Mouse (Mus musculus) heart, adult 8-10 months (tissue): Measurements from ENCODE around the gene Sort1. TPM values are rescaled to one million over a fixed set of nuclear protein-coding genes. Genes with fewer than 3 reads are reported as not detected.

Experiments used
- DNase-seq: peaks from one replicate; pipeline ENCODE4 v3.0.0; 2022; ENCODE audit warnings: low spot score
- total RNA-seq, 4 experiments: library from RNA; stranded (reverse); gene quantifications; 2 replicates each; pipeline ENCODE4 v1.2.4; 2022

Gene Sort1
- total RNA-seq, 4 experiments from 2014 or later = 17.5 to 20.2 (median 19.0) TPM

DNA sequence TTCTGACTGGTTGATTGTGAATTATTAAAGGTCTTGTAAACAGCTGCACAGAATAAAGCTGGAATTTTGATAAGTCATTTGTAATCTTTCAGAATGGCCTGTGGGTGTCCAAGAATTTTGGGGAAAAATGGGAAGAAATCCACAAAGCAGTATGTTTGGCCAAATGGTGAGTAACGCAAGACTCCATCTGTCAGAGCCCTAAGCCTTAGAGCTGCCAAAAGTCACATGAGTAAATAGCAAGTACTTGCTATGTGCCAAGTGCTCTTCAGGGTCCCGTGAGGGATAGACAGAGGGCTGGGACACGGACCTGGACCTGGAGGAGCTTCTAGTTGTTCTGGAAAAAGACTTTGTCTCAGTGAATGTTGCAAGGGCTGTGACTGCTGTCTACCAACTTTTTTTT, 44.0 kb downstream of the Sort1 start:
- peak; percentile 50 for DNase-seq

DNA sequence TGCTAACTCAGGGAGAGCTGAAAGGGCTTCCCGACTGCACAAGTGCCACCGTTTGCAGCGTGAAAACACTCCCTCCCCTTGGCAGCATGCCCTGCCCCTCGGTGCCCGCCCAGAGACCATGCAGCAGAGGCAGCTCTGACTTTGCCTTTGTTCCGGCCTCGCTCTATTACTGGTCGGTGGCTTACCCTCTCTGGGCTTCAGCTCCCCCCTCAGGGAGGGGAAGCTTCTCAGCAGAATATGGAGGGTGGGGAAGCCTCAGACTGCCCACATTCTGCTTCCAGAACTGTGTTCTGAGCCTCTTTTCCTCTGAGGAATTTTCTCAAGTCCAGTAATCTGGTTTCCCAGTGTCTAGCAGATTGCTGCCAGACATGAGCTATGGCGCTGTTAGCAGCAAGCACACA, 44.6 kb downstream of the Sort1 start:
- DNase-seq = peak; percentile 39

DNA sequence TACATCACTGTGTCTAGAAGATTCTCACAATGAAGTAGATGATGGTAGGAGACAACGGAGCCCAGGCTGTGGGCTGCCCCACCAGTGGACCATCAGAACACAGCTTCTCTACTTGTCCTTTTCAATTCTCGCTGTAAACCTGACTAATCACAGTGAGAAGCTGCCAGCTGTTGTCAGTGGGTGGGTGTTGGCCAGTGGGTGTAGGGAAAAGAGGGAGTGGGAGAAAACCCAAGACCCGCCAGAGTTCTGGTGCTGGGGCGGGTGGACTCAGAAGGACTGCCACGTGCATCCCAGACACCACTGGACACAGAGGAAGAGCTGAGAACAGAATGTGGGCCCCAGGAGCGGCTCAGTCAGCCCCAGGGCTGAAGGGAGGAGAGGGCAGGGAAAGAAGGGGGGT, 46.9 kb downstream of the Sort1 start:
- no peak for DNase-seq

DNA sequence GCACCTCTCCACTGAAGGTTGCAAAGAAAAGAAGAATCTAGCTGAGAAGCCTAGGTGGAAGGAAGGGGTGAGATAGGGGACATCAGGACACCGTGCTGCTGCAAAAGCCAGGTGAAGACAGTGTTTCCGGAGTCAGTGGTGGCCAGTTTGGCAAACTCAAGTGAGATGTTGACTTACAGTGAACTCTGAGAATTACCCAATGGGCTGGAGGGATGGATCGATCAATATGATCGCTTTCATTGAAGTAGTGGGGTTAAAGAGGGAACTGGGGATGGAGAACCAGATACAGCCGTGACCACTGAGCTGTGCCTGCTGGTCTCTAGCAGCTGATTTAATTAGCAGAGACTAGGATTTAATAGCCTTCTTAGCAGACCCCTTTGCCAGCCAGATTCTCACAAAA, 53.0 kb downstream of the Sort1 start:
- DNase-seq = no peak

DNA sequence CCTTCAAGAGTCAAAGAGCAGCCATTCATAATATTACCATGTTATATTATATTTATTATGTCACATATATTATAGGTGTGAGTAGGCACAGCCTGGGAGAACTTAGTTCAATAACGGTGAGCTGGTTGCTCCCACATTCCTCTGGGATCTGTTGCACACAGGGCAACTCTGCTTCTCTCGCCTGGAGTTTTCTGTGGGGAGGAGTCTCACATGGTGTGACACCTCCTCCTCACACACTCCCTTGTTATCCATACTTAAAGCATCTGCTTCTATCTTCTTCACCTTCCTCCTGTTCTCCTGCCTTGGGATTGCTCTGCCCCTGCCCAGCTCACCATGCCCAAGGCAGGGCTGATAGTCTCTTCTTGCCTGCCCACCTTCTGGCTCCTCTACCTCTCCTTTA, 57.2 kb downstream of the Sort1 start:
- no peak for DNase-seq

DNA sequence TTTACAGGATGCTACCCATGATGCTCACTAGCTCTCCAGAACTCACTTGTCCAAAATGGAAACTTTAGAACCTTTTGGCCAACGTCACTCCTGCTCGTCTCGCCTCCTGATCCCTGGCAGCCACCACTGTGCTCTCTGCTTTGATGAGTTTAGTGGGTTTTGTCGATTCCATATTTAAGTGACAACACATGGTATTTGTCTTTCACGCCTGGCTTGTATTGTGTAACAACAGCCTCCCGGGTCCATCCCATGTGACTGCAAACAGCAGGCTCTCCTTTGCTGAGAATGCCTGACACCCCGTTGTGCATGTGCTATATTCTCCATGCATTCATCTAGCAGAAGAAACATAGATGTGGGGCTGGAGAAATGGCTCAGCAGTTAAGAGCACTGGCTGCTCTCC, 58.3 kb downstream of the Sort1 start:
- no peak for DNase-seq

DNA sequence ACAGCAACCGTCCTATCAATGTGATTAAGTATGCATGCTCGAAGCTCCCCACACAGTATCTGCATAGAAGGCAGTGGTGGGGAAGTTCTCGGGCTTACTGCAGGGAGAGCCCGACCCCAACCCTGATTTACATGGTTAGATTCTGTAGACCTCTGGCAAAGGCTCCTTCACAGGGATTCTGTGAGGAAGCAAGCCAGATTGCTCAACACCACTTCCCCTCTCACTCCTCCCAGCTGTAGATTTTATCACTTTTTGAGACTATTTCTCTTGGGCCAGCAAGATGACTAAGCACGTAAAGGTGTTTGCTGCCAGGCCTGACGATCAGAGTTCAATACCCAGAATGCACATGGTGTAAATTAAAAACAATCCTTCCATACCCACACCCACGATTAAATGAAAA, 62.0 kb downstream of the Sort1 start:
- DNase-seq = no peak

DNA sequence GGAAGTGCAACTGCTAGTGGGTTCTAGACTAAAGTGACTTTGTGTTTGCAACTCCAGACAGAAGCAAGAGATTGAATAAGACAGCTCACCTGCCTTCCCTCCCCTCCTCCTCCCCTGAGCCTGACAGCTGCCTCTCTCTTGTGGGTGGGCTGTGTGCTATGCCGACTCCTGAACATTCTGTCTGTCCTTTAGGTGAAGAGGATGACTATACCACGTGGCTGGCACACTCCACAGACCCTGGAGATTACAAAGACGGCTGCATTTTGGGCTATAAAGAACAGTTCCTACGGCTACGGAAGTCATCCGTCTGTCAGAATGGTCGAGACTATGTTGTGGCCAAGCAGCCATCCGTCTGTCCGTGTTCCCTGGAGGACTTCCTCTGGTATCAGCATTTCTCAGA, 64.5 kb downstream of the Sort1 start:
- no peak for DNase-seq

DNA sequence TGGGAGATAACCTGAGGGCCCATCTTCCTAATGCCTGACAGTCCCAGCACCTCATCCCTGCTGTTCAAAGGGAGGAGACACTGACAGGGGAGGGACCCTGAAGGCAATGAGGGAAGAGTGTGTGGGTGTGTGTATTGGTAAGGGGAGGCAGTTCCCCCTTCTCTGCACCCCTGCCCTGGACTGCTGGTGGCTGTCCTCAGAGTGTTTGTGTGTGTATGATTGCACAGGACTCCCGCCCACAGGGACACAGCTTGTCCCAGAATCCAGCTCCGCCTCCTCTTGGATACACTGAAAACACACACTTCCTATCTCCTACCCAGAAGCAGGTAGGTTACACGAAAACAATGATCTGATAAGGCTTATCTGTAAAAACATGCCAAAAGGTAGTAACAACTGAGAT, 71.4 kb downstream of the Sort1 start:
- DNase-seq = no peak

DNA sequence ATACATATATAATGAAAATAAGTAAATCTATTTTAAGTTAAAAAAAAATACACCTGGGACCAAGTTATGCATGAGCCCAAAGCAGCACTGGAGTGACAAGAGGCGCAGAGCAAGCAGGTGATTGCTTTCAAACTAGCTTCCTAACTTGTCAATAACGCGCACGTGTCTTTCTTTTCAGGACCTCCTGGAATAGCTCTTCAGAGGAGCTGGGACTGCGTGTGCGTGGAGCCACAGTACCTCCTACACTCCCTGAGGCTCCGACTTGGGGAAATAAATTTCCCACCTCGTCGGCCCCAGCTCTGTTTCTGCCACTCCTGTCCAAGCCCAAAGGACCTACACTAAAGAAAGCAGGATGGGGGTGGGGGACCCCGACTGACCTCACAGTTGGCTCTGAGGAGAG, 73.2 kb downstream of the Sort1 start:
- no peak for DNase-seq

DNA sequence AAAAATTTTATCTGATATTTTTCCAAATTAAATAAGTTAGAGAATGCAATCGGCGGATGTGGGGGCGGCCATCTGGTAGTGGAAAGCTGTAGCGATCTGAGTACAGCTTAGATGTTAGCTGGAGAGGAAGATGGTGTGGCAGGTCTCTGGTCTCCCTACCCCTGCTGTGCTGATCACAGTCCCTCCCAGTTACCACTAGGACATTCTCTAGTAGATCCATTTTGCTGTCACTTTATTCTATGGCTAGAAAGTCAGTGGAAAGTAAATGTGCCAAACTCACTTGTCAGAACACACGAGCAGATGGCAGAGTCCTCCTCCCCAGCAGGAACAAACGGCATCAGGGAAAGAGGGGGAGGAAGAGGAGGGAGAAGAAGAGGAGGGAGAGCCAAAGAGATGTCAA, 74.6 kb downstream of the Sort1 start:
- no peak for DNase-seq

DNA sequence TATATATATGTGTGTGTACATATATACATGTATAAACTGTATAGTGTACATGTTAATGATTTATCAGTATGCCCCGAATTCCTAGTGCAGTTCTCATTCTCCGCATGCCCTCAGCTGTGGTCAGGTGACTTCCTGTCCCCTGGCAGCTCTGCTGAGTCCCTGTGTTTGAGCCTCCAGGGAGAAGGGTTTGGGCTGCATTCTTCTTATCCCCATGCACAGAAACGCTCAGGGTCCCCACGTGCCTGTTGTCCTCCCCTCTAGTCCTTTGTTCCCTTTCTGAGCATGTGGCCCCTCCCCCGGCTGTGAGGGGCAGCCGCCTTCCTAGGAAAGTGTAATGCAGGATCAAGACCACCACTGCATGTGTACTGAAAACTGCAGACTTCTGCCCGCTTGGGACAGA, 77.0 kb downstream of the Sort1 start:
- no peak for DNase-seq

DNA sequence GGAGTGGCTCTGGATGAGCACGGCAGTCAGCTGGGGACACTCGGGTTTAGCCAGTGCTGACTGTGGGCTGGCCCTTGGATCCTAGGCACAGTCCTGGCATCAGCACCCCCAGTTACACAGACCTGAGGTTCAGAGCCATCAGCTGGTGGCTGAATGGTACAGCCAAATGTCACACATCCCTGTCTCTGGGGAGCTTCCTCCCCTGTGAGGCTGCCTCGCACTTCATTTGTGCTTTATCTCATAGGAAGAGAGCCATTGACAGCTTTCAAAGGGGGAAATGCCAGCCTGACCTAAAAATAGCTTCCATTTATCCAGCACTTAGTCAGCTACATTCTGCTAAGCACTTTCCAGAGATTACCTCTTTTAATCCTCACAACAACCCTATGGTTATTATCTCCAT, 79.7 kb downstream of the Sort1 start:
- DNase-seq = peak; percentile 33

DNA sequence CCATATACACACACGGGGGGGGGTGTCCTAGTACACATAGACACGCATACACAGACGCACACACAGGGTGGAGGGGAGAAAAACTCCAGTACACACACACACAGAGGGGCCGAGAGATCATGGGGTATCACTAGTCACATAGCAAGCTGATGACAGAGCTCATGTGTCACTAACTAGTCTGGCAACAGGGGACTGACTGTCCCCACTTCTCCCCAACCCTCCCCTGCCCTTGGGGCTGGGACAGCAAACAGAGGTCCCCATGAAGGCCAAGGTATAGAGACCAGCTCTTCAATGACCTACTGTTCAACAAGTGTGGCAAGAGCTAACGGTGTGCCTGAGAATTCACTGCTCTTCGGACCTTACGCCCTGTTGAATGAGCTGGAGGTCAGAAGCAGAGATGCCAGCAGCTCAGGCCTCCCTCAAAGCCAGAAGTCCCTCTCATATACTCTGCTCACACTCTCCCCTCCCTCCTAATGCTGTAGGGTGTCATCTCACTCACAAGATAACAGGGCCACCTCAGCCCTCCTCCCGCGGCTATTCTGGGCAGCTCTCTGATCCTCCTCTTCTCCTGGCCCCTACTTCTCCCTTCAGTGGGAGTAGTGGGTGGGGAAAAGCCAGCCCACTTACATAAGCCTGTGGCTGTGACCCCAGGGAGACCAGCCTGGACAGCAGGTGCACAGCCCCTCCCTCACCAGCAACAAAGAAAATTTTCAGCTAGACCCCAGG, 80.6 kb downstream of the Sort1 start, which contains the start of gene Mybphl:
Gene Mybphl, plus strand, starts transcription at position 642 of the 726 bp plus-strand sequence.
- DNase-seq = no peak

DNA sequence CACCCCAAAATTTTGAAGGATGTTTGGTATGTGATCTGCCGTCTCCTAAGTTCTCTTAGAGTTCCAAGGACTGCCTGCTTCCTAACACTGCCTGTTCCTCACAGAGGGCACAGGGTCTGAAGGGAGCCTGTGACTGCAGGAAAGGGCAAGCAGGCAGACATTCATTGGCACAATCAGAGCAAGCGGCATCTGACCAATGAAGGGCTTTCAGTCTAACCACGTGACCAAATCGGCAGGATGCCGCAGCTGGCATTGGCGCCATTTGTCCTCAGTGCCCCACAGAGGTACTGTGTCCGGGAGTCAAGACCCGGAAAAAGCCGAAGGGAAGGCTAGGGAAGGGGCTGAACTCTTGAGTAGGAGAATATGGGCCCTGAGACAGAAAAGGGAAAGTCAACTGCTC, 83.3 kb downstream of the Sort1 start:
- DNase-seq = no peak

DNA sequence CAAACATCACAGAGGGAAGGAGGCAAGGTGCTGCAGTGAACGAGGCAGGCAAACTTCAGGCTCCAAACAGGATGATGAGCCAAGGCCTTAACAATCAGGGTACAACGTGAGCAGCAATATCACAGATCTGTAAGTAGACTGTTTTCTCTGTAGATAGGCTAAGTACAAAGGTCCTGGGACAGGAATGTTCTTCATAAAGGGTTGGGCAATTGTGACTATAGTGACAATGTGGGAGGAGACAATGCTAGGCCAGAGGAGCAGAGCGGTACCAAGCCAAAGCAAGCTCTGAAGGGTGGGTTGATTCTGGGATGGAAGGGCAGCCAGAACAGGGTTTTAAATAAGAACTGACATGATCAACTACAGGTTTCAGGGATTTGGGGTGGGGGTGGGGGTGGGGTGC, 83.9 kb downstream of the Sort1 start:
- DNase-seq = no peak

DNA sequence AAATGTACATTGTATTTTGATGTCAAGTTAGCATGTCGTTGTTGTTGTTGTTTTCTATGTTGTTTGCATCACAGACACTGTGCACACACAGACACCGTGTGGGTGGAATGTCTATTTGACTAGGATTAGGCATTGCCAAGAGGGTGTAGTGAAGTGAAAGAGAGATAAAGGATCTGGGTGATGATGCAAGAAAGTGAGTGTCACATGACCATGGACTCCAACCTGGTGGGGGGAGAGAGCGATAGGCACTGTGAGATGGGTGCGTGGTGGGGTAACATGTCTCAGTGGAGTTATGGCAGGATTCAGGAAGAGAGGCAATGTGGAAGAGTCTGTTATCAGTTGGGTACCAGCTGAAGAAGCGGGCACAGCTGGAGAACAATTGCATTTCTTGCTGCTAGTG, 84.8 kb downstream of the Sort1 start:
- DNase-seq = no peak

DNA sequence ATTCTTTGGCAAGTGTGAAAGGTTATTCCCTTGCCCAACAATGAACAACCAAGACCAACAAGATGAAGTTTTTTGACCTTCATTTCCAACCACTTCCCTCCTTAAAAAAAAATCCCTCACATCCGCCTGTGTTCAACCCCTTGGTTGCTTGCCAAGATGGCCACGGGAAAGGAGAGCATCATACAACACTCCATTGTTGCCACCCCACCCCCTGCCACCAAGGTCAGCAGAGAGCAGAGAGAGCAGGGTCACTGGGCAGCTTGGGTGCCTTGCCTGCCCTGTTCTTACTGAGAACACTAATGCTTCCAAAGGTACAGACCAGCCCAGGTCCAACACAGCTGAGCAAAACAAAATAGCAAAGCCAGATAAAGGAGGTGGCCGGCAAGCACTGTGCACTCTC, 88.4 kb downstream of the Sort1 start:
- DNase-seq = no peak

DNA sequence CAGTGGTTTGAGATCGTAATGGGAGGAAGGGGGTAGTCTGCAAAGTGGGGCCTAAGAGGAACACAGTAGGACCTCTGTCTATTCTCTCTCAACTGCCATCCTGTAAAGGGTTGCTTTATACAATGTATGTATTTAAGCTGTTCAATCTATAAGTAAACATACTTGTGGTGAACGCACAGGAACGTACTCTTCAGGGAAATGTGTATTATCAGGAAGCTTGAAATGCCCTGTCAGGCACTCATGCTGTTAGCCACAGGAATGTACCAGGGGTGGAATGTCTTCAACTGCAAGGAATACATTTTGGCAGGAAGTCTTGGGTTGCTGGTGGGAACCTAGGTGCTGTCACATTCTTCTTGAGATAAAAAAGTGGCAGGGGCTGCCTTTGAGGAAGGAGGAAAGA, 88.8 kb downstream of the Sort1 start:
- DNase-seq = no peak

DNA sequence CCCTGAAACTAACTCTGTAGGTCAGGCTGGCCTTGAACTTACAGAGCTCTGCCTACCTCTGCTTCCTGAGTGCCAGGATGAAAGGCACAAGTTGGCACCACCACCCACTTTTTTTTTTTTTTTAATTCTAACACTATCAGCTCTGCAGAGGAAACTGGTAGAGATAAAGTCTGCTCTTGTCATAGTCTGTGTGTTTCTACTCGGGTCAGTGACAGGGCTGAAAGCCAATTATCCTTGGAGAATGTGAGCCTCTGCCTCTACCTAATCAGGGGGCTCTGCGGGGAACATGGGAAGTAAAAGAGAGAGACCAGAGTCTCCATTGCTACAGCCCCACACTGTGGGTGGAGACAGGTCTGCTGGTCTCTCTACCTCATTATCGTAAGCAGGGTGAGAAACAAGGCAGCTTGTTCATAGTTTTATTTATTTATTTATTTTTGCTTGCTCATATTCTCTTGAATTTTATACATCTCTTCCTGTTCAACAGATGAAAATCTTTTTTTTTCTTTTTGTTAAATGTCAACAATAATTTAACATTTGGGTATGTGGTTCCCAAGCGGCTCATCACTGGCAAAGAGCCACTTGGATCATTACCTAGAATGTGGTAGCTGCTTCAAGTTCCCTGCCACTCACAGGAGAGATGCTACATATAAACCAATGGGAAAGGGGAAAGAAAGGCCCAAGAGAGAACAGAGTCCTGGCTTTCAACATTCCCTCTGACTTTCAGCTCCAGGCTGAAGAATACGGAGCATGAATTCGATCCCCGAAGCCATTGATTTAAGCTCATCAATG, 95.2 kb downstream of the Sort1 start:
- no peak for DNase-seq

DNA sequence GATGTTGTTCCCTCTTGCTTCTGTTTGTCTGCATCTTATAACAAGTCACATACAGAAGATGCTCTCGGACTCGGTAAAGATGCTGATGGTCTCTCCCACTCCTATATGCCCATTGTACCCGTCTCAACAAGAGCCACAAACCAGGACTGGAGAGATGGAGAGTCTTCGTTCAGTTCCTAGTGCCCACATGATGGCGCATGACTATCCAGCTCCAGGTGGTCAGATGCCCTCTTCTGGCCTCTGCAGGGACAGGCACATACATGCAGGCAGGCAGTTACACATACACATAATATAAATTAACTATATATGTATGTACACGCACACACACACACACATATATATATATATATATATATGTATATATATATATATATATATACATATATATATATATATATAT, 96.8 kb downstream of the Sort1 start:
- no peak for DNase-seq

DNA sequence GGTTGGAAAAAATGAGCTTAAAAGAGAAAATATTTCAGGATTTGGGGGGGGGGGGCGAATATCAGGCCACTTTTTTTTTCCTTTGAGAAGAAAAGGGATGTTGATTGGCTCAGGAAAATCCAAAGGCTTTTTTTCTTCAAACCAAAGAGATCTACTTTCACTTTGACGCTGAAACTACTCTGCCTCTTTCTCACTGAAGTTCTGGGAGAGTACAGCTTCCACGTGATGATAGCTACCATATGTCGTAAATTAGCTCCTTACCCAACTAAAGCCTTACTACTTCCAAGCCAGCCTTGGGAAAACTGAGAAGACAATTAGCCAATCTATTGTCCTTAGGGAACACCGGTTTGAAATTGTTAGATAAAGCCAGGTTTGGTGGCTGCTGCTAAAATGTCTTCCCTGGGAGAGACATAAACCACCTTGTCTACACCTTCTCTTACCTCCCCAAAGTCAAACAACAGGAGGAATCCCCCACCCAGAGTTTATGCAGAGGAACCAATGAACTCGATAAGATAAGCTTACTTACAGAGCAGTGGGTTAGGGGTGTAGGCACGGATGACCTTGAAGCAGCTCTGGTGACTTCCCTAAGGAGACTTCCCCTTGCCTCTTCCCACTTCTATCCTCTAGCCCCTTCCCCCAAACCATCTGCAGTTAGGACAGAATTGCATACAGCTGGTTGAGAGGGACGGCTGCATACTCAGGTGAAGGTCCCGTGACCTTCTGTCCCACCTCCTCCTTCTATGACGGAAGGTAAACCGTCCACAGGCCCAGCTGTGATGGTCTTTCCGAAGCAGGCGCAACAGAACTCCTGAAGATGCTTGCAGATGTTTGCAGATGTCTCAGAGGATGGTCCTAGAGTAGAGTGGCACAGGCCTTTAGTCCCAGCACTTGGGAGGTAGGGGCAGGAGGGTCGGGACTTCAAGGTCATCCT, 98.3 kb downstream of the Sort1 start:
- DNase-seq = peak; percentile 39
